23 mouse cellular contexts compared by ENCODE assay signal in genomic region chr11:71697017-71697416, GRCm38 (mm10). TPM values are rescaled to one million over a fixed set of nuclear protein-coding genes. Genes with fewer than 3 reads are reported as not detected.
DNase-seq lines count a peak whose midpoint lies in the region; ATAC-seq and TF ChIP-seq lines count a peak whose summit lies in the region.
"Had no signal": no experiment of that assay in that cellular context is flagged by ENCODE, and none has a peak within 500 bp of the region (broad histone marks: within the 10 kb centered on the region; RNA-seq: fewer than 3 reads in every experiment).

No protein-coding gene starts in this region.

- H3K9me3 ChIP-seq in embryonic facial prominence, embryonic 14.5 days (ENCODE audit: control insufficient read depth, low read length): no peaks in the 10 kb centered on the region
- H3K9me3 ChIP-seq in embryonic facial prominence, embryonic 10.5 days: no peaks in the 10 kb centered on the region
- H3K9me3 ChIP-seq in lung, postnatal 0 days (ENCODE audit: low read length): no peaks in the 10 kb centered on the region
- no peaks in the 10 kb centered on the region for H3K9me3 ChIP-seq in stomach, postnatal 0 days (ENCODE audit: control insufficient read depth, low read length)
- H3K9me3 ChIP-seq: heart, embryonic 15.5 days; hindbrain, embryonic 13.5 days; kidney, embryonic 15.5 days; limb, embryonic 12.5 days; liver, embryonic 12.5 days; stomach, embryonic 15.5 days had no signal

- H3K4me3 ChIP-seq in embryonic facial prominence, embryonic 14.5 days (ENCODE audit: low read depth, low read length): no peak overlapping the region
- H3K4me3 ChIP-seq in embryonic facial prominence, embryonic 10.5 days: no peak overlapping the region
- no peak overlapping the region for H3K4me3 ChIP-seq in kidney, adult 2 months (ENCODE audit: insufficient read depth, low read depth, low read length)
- H3K4me3 ChIP-seq in lung, postnatal 0 days (ENCODE audit: low read depth, low read length): no peak overlapping the region
- no peak overlapping the region for H3K4me3 ChIP-seq in stomach, postnatal 0 days (ENCODE audit: low read depth, low read length)
- H3K4me3 ChIP-seq: heart, embryonic 15.5 days; hindbrain, embryonic 13.5 days; kidney, embryonic 15.5 days; limb, embryonic 12.5 days; liver, embryonic 12.5 days; stomach, embryonic 15.5 days had no signal

- H3K4me2 ChIP-seq in embryonic facial prominence, embryonic 14.5 days (ENCODE audit: low read depth, low read length): no peak overlapping the region
- no peak overlapping the region for H3K4me2 ChIP-seq in lung, postnatal 0 days (replicated peaks; ENCODE audit: low read depth, low read length)
- H3K4me2 ChIP-seq in stomach, postnatal 0 days (replicated peaks; ENCODE audit: low read depth): no peak overlapping the region
- H3K4me2 ChIP-seq: heart, embryonic 15.5 days; hindbrain, embryonic 13.5 days; kidney, embryonic 15.5 days; limb, embryonic 12.5 days; liver, embryonic 12.5 days; stomach, embryonic 15.5 days had no signal

- no peaks in the 10 kb centered on the region for H3K4me1 ChIP-seq in embryonic facial prominence, embryonic 14.5 days (ENCODE audit: control insufficient read depth, insufficient read depth, low read length)
- H3K4me1 ChIP-seq in embryonic facial prominence, embryonic 10.5 days: no peaks in the 10 kb centered on the region
- no peaks in the 10 kb centered on the region for H3K4me1 ChIP-seq in kidney, adult 2 months (ENCODE audit: control insufficient read depth, insufficient read depth, low read length)
- H3K4me1 ChIP-seq in lung, postnatal 0 days (ENCODE audit: insufficient read depth, low read depth, low read length): no peaks in the 10 kb centered on the region
- H3K4me1 ChIP-seq in stomach, postnatal 0 days (replicated peaks; ENCODE audit: control insufficient read depth, insufficient read depth): no peaks in the 10 kb centered on the region
- H3K4me1 ChIP-seq: heart, embryonic 15.5 days; hindbrain, embryonic 13.5 days; kidney, embryonic 15.5 days; limb, embryonic 12.5 days; liver, embryonic 12.5 days; stomach, embryonic 15.5 days had no signal

- DNase-seq in embryonic facial prominence, embryonic 14.5 days (ENCODE audit: low spot score): peak; percentile 4
- DNase-seq in embryonic facial prominence, embryonic 10.5 days (ENCODE audit: low spot score): no peak
- DNase-seq in kidney, adult 2 months: peak; percentile 27
- no peak for DNase-seq in kidney, adult 9 months
- peak; percentile 65 for DNase-seq in lung, postnatal 0 days (ENCODE audit: low spot score)
- no peak for DNase-seq in stomach, postnatal 0 days (ENCODE audit: low spot score)
- no peak for DNase-seq in ovary, postnatal 14 days (ENCODE audit: low spot score)
- no peak for DNase-seq in adrenal gland, postnatal 10 days
- DNase-seq: adrenal gland, adult 8-10 months; B cell, adult 2 months; cerebellum, adult 11 months; cerebellum, postnatal 14 days; gastrocnemius, postnatal 36 days; thymus, adult 2 months had no signal

- WGBS in embryonic facial prominence, embryonic 14.5 days: 39% methylated on average over 3 of the region's 3 CpGs
- WGBS in embryonic facial prominence, embryonic 10.5 days: 55% methylated on average over 3 of the region's 3 CpGs
- 52% methylated on average over 3 of the region's 3 CpGs for WGBS in kidney, adult 2 months
- WGBS in lung, postnatal 0 days: 29% methylated on average over 3 of the region's 3 CpGs
- 29% methylated on average over 3 of the region's 3 CpGs for WGBS in stomach, postnatal 0 days

- no peak overlapping the region for H3K27ac ChIP-seq in embryonic facial prominence, embryonic 14.5 days (replicated peaks; ENCODE audit: low read depth, low read length)
- H3K27ac ChIP-seq in embryonic facial prominence, embryonic 10.5 days (replicated peaks): no peak overlapping the region
- H3K27ac ChIP-seq in kidney, adult 2 months (ENCODE audit: insufficient read depth, low read depth, low read length): no peak overlapping the region
- no peak overlapping the region for H3K27ac ChIP-seq in lung, postnatal 0 days (ENCODE audit: low read length)
- H3K27ac ChIP-seq in stomach, postnatal 0 days (replicated peaks): no peak overlapping the region
- H3K27ac ChIP-seq: heart, embryonic 15.5 days; hindbrain, embryonic 13.5 days; kidney, embryonic 15.5 days; limb, embryonic 12.5 days; liver, embryonic 12.5 days; stomach, embryonic 15.5 days had no signal

- no peak for ATAC-seq in embryonic facial prominence, embryonic 14.5 days (ENCODE audit: low read depth)
- ATAC-seq in lung, postnatal 0 days: peak; percentile 77
- ATAC-seq in stomach, postnatal 0 days (ENCODE audit: low FRiP score, low TSS enrichment): peak; percentile 65
- ATAC-seq: forebrain, embryonic 14.5 days; liver, embryonic 12.5 days; midbrain, embryonic 16.5 days had no signal

- peak; percentile 71 for TF ChIP-seq EP300 in lung, postnatal 0 days (IDR thresholded peaks at IDR 0.05)
- TF ChIP-seq EP300 in stomach, postnatal 0 days (optimal IDR thresholded peaks at IDR 0.05): no peak

- no peak for TF ChIP-seq CTCF in kidney, adult 2 months (conservative IDR thresholded peaks at IDR 0.05; ENCODE audit: insufficient read depth, insufficient read length, low read depth, low read length)
- TF ChIP-seq CTCF in lung, postnatal 0 days (IDR thresholded peaks at IDR 0.05): no peak
- TF ChIP-seq CTCF in stomach, postnatal 0 days (IDR thresholded peaks at IDR 0.05; ENCODE audit: low read depth): no peak

- TF ChIP-seq POLR2A in kidney, adult 2 months (IDR thresholded peaks at IDR 0.05; ENCODE audit: low read depth, low read length): no peak

- H3K36me3 ChIP-seq in embryonic facial prominence, embryonic 14.5 days (ENCODE audit: control insufficient read depth, insufficient read depth, low read length): no peaks in the 10 kb centered on the region
- no peaks in the 10 kb centered on the region for H3K36me3 ChIP-seq in embryonic facial prominence, embryonic 10.5 days (replicated peaks)
- H3K36me3 ChIP-seq in kidney, adult 2 months (ENCODE audit: control insufficient read depth, insufficient read depth, low read length): no peaks in the 10 kb centered on the region
- no peaks in the 10 kb centered on the region for H3K36me3 ChIP-seq in lung, postnatal 0 days (ENCODE audit: insufficient read depth, low read length)
- no peaks in the 10 kb centered on the region for H3K36me3 ChIP-seq in stomach, postnatal 0 days (ENCODE audit: control insufficient read depth, insufficient read depth, low read length)
- H3K36me3 ChIP-seq: heart, embryonic 15.5 days; hindbrain, embryonic 13.5 days; kidney, embryonic 15.5 days; limb, embryonic 12.5 days; liver, embryonic 12.5 days; stomach, embryonic 15.5 days had no signal

- no peaks in the 10 kb centered on the region for H3K27me3 ChIP-seq in embryonic facial prominence, embryonic 14.5 days (replicated peaks; ENCODE audit: control insufficient read depth, insufficient read depth, low read length)
- no peaks in the 10 kb centered on the region for H3K27me3 ChIP-seq in embryonic facial prominence, embryonic 10.5 days (replicated peaks; ENCODE audit: low read depth, poor library complexity, severe bottlenecking)
- H3K27me3 ChIP-seq in kidney, adult 2 months (replicated peaks; ENCODE audit: control insufficient read depth, insufficient read depth, low read length): no peaks in the 10 kb centered on the region
- H3K27me3 ChIP-seq in lung, postnatal 0 days (replicated peaks; ENCODE audit: insufficient read depth, low read length): no peaks in the 10 kb centered on the region
- no peaks in the 10 kb centered on the region for H3K27me3 ChIP-seq in stomach, postnatal 0 days (ENCODE audit: control insufficient read depth, insufficient read depth, low read length)
- H3K27me3 ChIP-seq: heart, embryonic 15.5 days; hindbrain, embryonic 13.5 days; kidney, embryonic 15.5 days; limb, embryonic 12.5 days; liver, embryonic 12.5 days; stomach, embryonic 15.5 days had no signal

- H3K9ac ChIP-seq in embryonic facial prominence, embryonic 14.5 days (ENCODE audit: low read depth, low read length): no peak overlapping the region
- H3K9ac ChIP-seq in lung, postnatal 0 days (replicated peaks; ENCODE audit: low read depth): no peak overlapping the region
- H3K9ac ChIP-seq in stomach, postnatal 0 days (ENCODE audit: low read length): no peak overlapping the region
- H3K9ac ChIP-seq: heart, embryonic 15.5 days; hindbrain, embryonic 13.5 days; kidney, embryonic 15.5 days; limb, embryonic 12.5 days; liver, embryonic 12.5 days; stomach, embryonic 15.5 days had no signal

RNA-seq across cellular contexts. Expression of gene Wscd1, which starts 52.7 kb away (rescaled TPM):
- 5.0 and 5.2 TPM in 2 replicates for polyA plus RNA-seq in embryonic facial prominence, embryonic 14.5 days (2014; fragmentation: Nextera tagmentation; extraction: Ambion mirVana)
- 14.9 and 18.7 TPM in 2 replicates for polyA plus RNA-seq in embryonic facial prominence, embryonic 10.5 days (2016; fragmentation: Nextera tagmentation; extraction: Ambion mirVana)
- polyA plus RNA-seq in kidney, adult 2 months (2012; rRNA removed): 11.5 and 12.5 TPM in 2 replicates
- 14.6 and 15.4 TPM in 2 replicates for polyA plus RNA-seq in lung, postnatal 0 days (2015; fragmentation: Nextera tagmentation; extraction: Ambion mirVana)
- 1.5 and 1.9 TPM in 2 replicates for polyA plus RNA-seq in stomach, postnatal 0 days (2015; fragmentation: Nextera tagmentation; extraction: Ambion mirVana)
- 1 to 10 TPM; 6.7 to 10.0 TPM for total RNA-seq in adrenal gland, postnatal 10 days (2021)
- total RNA-seq: neutrophil, adult 5-6 weeks had no signal

Comparison
In these comparisons a context has a peak if more than half of its experiments do, and no peak if none do; other contexts are left out.
1. DNase-seq: peak in embryonic facial prominence, embryonic 14.5 days (single experiment), kidney, adult 2 months (single experiment) and lung, postnatal 0 days (single experiment); none in embryonic facial prominence, embryonic 10.5 days (single experiment), kidney, adult 9 months (single experiment), stomach, postnatal 0 days (single experiment), ovary, postnatal 14 days (single experiment) and adrenal gland, postnatal 10 days (single experiment).